Comparison of ENCODE assay signal across 21 mouse cellular contexts in genomic region chr9:56746195-56746925, GRCm38 (mm10). TPM values are rescaled to one million over a fixed set of nuclear protein-coding genes. Genes with fewer than 3 reads are reported as not detected.
DNase-seq lines count a peak whose midpoint lies in the region; ATAC-seq and TF ChIP-seq lines count a peak whose summit lies in the region.
"Had no signal": no experiment of that assay in that cellular context is flagged by ENCODE, and none has a peak within 500 bp of the region (broad histone marks: within the 10 kb centered on the region; RNA-seq: fewer than 3 reads in every experiment).

No protein-coding gene starts in this region.

- no peaks in the 10 kb centered on the region for H3K9me3 ChIP-seq in hindbrain, embryonic 12.5 days (replicated peaks)
- H3K9me3 ChIP-seq in hindbrain, embryonic 10.5 days = no peaks in the 10 kb centered on the region
- no peaks in the 10 kb centered on the region for H3K9me3 ChIP-seq in forebrain, postnatal 0 days (ENCODE audit: low read length)
- no peaks in the 10 kb centered on the region for H3K9me3 ChIP-seq in neural tube, embryonic 14.5 days (ENCODE audit: control insufficient read depth, low read length)
- H3K9me3 ChIP-seq: heart, embryonic 13.5 days; limb, embryonic 13.5 days; liver, embryonic 15.5 days; stomach, embryonic 15.5 days had no signal

- H3K4me3 ChIP-seq in hindbrain, embryonic 12.5 days = no peak overlapping the region
- no peak overlapping the region for H3K4me3 ChIP-seq in hindbrain, embryonic 10.5 days
- H3K4me3 ChIP-seq in forebrain, postnatal 0 days (ENCODE audit: low read depth, low read length) = no peak overlapping the region
- H3K4me3 ChIP-seq in neural tube, embryonic 14.5 days (ENCODE audit: low read depth, low read length) = no peak overlapping the region
- H3K4me3 ChIP-seq: heart, embryonic 13.5 days; limb, embryonic 13.5 days; liver, embryonic 15.5 days; stomach, embryonic 15.5 days had no signal

- no peaks in the 10 kb centered on the region for H3K27me3 ChIP-seq in hindbrain, embryonic 12.5 days
- H3K27me3 ChIP-seq in hindbrain, embryonic 10.5 days (ENCODE audit: insufficient read depth, poor library complexity, severe bottlenecking) = no peaks in the 10 kb centered on the region; the same call in 1 of the 2 replicates
- H3K27me3 ChIP-seq in forebrain, postnatal 0 days (ENCODE audit: insufficient read depth, low read length) = no peaks in the 10 kb centered on the region; the same call in 1 of the 2 replicates
- H3K27me3 ChIP-seq in neural tube, embryonic 14.5 days (ENCODE audit: control insufficient read depth, insufficient read depth, low read length) = no peaks in the 10 kb centered on the region
- H3K27me3 ChIP-seq: liver, embryonic 15.5 days; stomach, embryonic 15.5 days had no signal

- 73% methylated on average over 14 of the region's 14 CpGs for WGBS in hindbrain, embryonic 12.5 days
- 80% methylated on average over 14 of the region's 14 CpGs for WGBS in hindbrain, embryonic 10.5 days
- 33% methylated on average over 14 of the region's 14 CpGs for WGBS in forebrain, postnatal 0 days
- WGBS in neural tube, embryonic 14.5 days = 54% methylated on average over 14 of the region's 14 CpGs

- no peak overlapping the region for H3K9ac ChIP-seq in hindbrain, embryonic 12.5 days
- H3K9ac ChIP-seq in forebrain, postnatal 0 days = no peak overlapping the region
- no peak overlapping the region for H3K9ac ChIP-seq in neural tube, embryonic 14.5 days (replicated peaks; ENCODE audit: low read depth, low read length)
- H3K9ac ChIP-seq: heart, embryonic 13.5 days; limb, embryonic 13.5 days; liver, embryonic 15.5 days; stomach, embryonic 15.5 days had no signal

- peak; percentile 63 for ATAC-seq in hindbrain, embryonic 12.5 days (ENCODE audit: low FRiP score)
- peak; percentile 84 for ATAC-seq in forebrain, postnatal 0 days
- peak; percentile 54 for ATAC-seq in neural tube, embryonic 14.5 days (ENCODE audit: low read depth)
- ATAC-seq: intestine, postnatal 0 days had no signal

- H3K27ac ChIP-seq in hindbrain, embryonic 12.5 days = no peak overlapping the region
- H3K27ac ChIP-seq in hindbrain, embryonic 10.5 days = no peak overlapping the region
- no peak overlapping the region for H3K27ac ChIP-seq in forebrain, postnatal 0 days (ENCODE audit: low read depth, low read length)
- H3K27ac ChIP-seq in neural tube, embryonic 14.5 days (ENCODE audit: low read depth, low read length) = no peak overlapping the region
- H3K27ac ChIP-seq: heart, embryonic 13.5 days; limb, embryonic 13.5 days; liver, embryonic 15.5 days; stomach, embryonic 15.5 days had no signal

- no peaks in the 10 kb centered on the region for H3K36me3 ChIP-seq in hindbrain, embryonic 12.5 days
- H3K36me3 ChIP-seq in hindbrain, embryonic 10.5 days = no peaks in the 10 kb centered on the region
- H3K36me3 ChIP-seq in forebrain, postnatal 0 days (ENCODE audit: insufficient read depth) = no peaks in the 10 kb centered on the region
- no peaks in the 10 kb centered on the region for H3K36me3 ChIP-seq in neural tube, embryonic 14.5 days (ENCODE audit: control insufficient read depth, insufficient read depth, low read length)
- H3K36me3 ChIP-seq: heart, embryonic 13.5 days; limb, embryonic 13.5 days; liver, embryonic 15.5 days; stomach, embryonic 15.5 days had no signal

- peaks cover 17% of the 10 kb centered on the region for H3K4me1 ChIP-seq in hindbrain, embryonic 12.5 days
- peaks cover 9% of the 10 kb centered on the region for H3K4me1 ChIP-seq in hindbrain, embryonic 10.5 days (replicated peaks)
- peaks cover 8% of the 10 kb centered on the region for H3K4me1 ChIP-seq in forebrain, postnatal 0 days (ENCODE audit: insufficient read depth)
- H3K4me1 ChIP-seq in neural tube, embryonic 14.5 days (ENCODE audit: control insufficient read depth, insufficient read depth, low read length) = peaks cover 9% of the 10 kb centered on the region
- H3K4me1 ChIP-seq: heart, embryonic 13.5 days; limb, embryonic 13.5 days; liver, embryonic 15.5 days; stomach, embryonic 15.5 days had no signal

- DNase-seq in hindbrain, embryonic 10.5 days (ENCODE audit: low spot score) = no peak
- peak; percentile 63 to 71 for DNase-seq in right cerebral cortex, postnatal 10 days (ENCODE audit: low spot score in 2 of 2)
- DNase-seq in right cerebral cortex, postnatal 36 days (ENCODE audit: low spot score in 2 of 2) = no peak
- peak; percentile 65 for DNase-seq in forebrain, postnatal 0 days
- DNase-seq in left cerebral cortex, adult 11 months (ENCODE audit: low spot score) = no peak
- DNase-seq in lung, postnatal 14 days = no peak
- DNase-seq: adrenal gland, adult 8-10 months; cerebellum, adult 11 months; cerebellum, postnatal 25 days; heart, postnatal 4 days; kidney, postnatal 10 days had no signal

- H3K4me2 ChIP-seq in hindbrain, embryonic 12.5 days (replicated peaks) = no peak overlapping the region
- H3K4me2 ChIP-seq in forebrain, postnatal 0 days (ENCODE audit: low read depth) = no peak overlapping the region
- H3K4me2 ChIP-seq in neural tube, embryonic 14.5 days (ENCODE audit: low read depth, low read length) = no peak overlapping the region
- H3K4me2 ChIP-seq: heart, embryonic 13.5 days; limb, embryonic 13.5 days; liver, embryonic 15.5 days; stomach, embryonic 15.5 days had no signal

- no peak for TF ChIP-seq CTCF in forebrain, postnatal 0 days (IDR thresholded peaks at IDR 0.05; ENCODE audit: low read depth)

RNA-seq across cellular contexts. Expression of gene Lingo1, which starts 49.9 kb away (rescaled TPM):
- 35.6 and 36.9 TPM in 2 replicates for polyA plus RNA-seq in hindbrain, embryonic 12.5 days (2016; fragmentation: Nextera tagmentation; extraction: Ambion mirVana)
- 5.1 and 9.9 TPM in 2 replicates for polyA plus RNA-seq in hindbrain, embryonic 10.5 days (2016; fragmentation: Nextera tagmentation; extraction: Ambion mirVana)
- total RNA-seq in forebrain, postnatal 0 days (2014; rRNA removed) = 90.3 and 103 TPM in 2 replicates
- polyA plus RNA-seq in forebrain, postnatal 0 days (2015; fragmentation: Nextera tagmentation; extraction: Ambion mirVana) = 98.6 and 114 TPM in 2 replicates
- 50.4 and 56.7 TPM in 2 replicates for polyA plus RNA-seq in neural tube, embryonic 14.5 days (2014; fragmentation: Nextera tagmentation; extraction: Ambion mirVana)
- total RNA-seq: CH12.LX; granulocyte monocyte progenitor cell, adult 5-6 weeks; megakaryocyte-erythroid progenitor cell, adult 5-6 weeks had no signal

Comparison
In these comparisons a context has a peak if more than half of its experiments do, and no peak if none do; other contexts are left out.
1. DNase-seq: peak in right cerebral cortex, postnatal 10 days (2 of 2) and forebrain, postnatal 0 days (single experiment); none in hindbrain, embryonic 10.5 days (single experiment), right cerebral cortex, postnatal 36 days (0 of 2), left cerebral cortex, adult 11 months (single experiment) and lung, postnatal 14 days (single experiment).
2. Peak in every context shown above with its lines, with median percentiles within 50 percentile points of each other: ATAC-seq.